Mouse (Mus musculus): ENCODE results near the gene Gm45837.

DNA sequence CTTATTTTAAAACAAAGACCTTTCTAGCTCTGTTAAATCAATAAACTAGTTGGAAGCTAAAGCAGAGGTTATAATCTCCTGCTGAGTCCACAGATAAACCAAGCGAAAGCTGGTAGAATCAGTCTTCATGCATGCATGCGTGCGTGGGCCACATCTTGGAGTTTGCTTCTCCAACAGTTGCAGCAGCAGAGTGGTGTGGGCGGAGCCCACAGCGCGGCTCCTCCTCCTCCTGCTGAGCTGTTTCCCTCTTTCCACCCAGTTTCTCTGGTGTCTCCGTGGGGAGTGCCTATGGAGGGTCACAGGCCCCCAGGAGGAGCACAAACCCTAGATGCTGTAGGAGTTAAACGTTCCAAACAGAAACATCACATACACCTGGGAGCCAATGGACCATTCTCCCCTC lies 126.9 kb downstream of the Gm45837 start:
- TF ChIP-seq POLR2A (IDR thresholded peaks at IDR 0.05; ENCODE audit: extremely low read depth, insufficient read depth, low read length), result no peak
- no peak for TF ChIP-seq CTCF (IDR thresholded peaks at IDR 0.05; ENCODE audit: low read depth, low read length)

All from liver, adult 2 months (tissue).